Mouse (Mus musculus): ENCODE measurements around the gene Map3k13.

DNA sequence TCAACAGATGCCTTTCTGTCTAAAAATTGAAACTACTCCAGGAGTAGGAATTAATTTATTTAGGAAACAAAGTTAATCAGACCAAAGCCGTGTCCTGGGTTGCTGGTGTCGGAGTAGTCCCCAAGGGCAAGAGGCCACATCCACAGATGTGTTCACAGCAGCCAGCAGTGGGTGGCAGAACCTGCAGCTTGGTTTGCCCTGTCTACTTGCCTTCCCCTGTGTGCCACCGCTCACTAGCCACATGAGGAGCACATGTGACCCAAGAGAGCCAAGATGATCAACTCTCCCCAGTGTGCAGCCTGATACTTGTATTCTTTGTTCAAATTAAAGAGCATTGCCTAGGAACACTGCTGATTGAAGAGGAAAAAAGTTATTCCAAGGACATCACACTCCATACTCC, 54.3 kb downstream of the Map3k13 start:
- TF ChIP-seq CTCF (IDR thresholded peaks at IDR 0.05; ENCODE audit: low read depth): no peak
- no peak for TF ChIP-seq EP300 (optimal IDR thresholded peaks at IDR 0.05)
